Comparison of ENCODE assay signal across 21 mouse cellular contexts in genomic region chr13:59266854-59267253, GRCm38 (mm10).
"Had no signal": no experiment of that assay in that cellular context is flagged by ENCODE, and none has a peak within 500 bp of the region (broad histone marks: within the 10 kb centered on the region; RNA-seq: fewer than 3 reads in every experiment).

No protein-coding gene starts in this region.

- DNase-seq: cerebellum, adult 2 months; cerebellum, adult 8-10 months; cerebellum, adult 9-10 months; cerebellum, adult 9-11 months; cerebellum, postnatal 10 days; cerebellum, postnatal 14 days; cerebellum, postnatal 25 days; cerebellum, postnatal 36 days; embryo, embryonic 11 days; forebrain, postnatal 0 days; gastrocnemius, adult 2 months; gastrocnemius, postnatal 10 days; gastrocnemius, postnatal 14 days; gastrocnemius, postnatal 25 days; gastrocnemius, postnatal 36 days; heart, adult 18-20 months; heart, adult 2 months had no signal

- ATAC-seq: forebrain, embryonic 13.5 days; forebrain, embryonic 14.5 days; forebrain, embryonic 15.5 days; forebrain, embryonic 16.5 days; forebrain, postnatal 0 days had no signal
